Mouse (Mus musculus) lung, postnatal 14 days (tissue): ENCODE measurements around the gene 1700025F22Rik.
"Not testable (repeated sequence)": the region's sequence is repeated elsewhere in the genome, so short reads cannot be mapped to it uniquely, and the experiment has no call there.

Source experiments
- DNase-seq: peaks from one replicate; pipeline ENCODE4 v3.0.0; 2021

The 1700025F22Rik gene

DNA sequence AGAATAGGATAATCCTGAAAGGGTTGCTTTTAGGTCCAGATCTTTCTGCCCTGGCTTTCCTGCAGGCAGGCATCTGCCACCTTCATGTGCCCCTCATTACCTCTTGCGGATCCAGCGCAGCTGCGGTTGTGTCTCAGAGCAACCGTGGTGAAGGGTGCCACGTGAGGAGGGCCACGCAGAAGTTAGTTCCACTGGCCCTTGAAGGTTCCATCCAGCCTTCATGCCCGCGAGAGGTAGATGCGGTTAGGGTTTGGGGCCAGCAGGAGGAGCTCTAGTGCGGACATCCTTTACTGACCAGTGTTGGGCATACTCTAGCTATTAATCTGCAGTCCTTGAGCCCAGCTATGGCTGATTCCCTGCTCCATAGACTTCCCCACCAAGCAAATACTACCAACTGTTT is at the start of gene 1700025F22Rik:
Gene 1700025F22Rik, minus strand, starts transcription at position 149 of the 400 bp plus-strand sequence.
- peak; percentile 8 for DNase-seq

DNA sequence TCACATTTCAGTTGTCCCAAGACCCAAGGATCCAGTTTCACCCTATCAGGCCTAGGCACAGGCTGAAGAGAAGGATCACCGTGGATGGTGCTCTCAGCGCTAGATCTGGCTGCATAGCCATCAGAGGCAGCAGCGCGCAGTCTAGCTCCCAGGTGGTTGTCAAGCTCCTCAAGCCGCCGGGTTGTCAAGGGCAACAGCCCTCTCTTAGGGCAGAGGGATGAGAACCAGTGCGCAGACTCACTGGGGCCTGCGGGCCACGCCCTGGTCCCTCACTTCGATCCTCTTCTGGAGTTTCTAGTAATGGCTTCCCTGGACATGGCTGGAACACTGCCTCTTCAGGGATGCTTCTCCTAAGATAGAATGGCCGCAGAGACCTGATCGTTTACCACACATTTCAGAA is 31.4 kb upstream of the 1700025F22Rik start, which contains the start of gene Ms4a13:
Gene Ms4a13, minus strand, starts transcription at position 192 of the 400 bp plus-strand sequence.
- DNase-seq, result no peak

DNA sequence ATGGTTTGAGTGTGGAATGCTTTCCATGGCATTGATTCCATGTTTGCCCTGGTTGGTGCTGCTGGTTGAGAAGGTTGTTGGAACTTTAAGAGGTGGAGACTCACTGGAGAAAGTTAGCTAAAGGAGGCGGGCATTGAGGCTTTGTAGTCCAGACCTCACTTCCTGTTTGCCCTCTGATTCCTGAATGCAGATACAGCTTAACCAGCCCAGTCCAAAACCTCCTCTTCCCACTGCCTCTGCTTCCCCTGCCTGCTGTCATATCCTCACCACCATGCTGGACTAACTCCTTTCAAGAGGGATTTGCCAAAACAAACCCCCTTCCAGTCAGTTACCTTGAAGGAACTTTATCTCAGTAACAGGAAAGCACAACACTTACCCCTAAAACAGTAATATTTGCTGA is 27.4 kb upstream of the 1700025F22Rik start:
- no peak for DNase-seq

DNA sequence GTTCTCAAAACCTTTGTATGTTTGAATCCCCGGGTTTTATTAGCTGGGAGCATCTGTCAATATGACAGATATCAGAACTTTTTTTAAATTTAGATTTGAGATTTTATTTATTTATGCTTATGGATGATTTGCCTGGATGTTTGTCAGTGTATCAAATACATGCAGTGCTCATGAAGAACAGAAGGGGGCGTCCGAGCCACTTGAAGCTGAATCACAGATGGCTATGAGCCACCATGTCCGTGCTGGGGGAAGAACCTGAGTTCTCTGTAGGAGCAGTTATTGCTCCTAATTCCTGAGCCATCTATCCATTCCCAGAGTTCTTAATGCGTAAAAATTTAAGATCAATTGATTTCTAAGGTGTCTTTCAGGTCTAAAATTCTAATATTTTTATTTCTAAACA is 19.0 kb upstream of the 1700025F22Rik start:
- peak; percentile 21 for DNase-seq

DNA sequence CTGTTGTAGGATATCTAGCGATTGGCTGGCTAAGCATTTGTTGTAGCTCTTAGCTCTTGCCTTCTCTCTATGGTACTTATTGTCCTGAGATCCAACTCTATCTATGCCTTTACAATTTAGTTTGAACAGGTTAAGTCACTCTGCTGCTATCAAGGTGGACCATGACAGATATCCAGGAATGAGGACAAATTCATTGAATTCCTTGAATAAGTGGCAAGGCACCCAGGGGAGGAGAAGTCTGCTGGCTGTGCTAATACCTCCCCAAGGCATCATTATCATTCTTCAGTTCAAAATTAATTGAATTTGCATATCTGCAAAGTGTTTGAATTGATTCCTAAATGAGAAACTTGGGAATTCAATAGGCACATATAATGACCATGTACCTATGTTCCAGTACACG is 12.3 kb upstream of the 1700025F22Rik start:
- DNase-seq, result no peak

DNA sequence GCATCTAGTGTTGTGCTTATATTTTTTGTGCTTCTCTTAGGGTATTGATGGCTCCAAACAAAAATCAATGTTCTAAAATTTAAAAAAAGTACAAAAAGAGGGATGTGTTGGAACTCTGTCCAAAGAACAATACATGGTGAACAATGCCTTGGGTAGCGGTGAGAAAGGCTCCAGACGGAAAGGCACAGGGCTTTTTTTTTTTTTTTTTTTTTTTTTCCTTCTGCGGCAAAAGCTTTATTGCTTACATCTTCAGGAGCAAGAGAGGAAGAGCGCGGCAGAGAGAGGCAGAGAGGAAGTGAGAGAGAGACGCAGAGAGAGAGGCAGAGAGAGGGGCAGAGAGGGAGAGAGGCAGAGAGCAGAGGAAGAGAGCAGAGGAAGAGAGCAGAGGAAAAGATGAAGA is 7.2 kb downstream of the 1700025F22Rik start:
- not testable (repeated sequence) for DNase-seq

DNA sequence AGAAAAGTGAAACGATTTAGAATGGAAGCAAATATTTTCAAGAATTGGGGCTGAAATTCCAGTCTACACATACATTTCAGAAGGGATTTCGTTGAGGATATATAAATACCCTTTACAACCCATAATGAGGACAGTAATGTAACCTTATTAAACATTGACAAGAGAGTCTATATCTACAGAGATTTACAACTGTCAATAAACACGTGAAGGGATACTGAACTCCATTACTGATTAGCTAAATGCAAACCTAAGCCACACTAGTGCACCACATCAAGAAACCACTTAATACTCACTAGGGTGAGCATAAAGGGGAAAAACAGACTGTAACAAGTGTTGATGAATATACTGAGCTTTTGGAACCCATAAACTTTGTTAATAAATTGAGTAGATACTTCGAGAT is 29.8 kb downstream of the 1700025F22Rik start:
- no peak for DNase-seq

DNA sequence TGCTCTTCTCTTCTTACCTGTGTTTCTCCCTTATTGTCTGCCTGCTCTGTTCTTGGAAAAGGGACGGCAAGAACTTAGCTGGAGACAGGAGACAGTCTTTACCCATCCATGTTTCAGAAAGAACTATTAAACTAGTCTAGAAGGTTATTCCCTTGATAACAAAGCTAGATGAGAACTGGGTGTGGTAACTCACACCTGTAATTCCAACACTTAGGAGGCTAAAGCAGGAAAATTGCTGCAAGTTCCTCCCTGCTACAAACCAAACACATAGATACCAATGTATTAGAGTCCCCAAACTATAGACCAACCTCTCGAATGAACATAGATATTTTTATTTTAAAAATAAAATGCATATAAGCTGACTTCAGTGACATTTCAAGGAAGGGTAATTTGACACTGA is 30.3 kb downstream of the 1700025F22Rik start:
- DNase-seq, result no peak

DNA sequence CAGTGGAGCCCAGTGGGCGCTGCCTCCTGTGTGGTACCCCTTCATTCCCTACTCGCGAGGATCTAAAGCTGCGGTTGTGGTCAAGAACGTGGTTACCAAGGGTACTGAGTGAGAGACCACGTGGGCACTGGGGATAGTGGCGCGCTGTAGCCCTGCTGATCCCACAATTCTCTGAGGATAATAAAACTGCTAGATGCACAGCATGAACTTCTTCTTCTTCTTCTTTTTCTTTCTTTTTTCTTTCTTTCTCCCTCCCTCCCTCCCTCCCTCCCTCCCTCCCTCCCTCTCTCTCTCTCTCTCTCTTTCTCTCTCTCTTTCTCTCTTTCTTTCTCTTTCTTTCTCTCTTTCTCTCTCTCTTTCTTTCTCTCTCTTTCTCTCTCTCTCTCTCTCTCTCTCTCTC is 34.3 kb downstream of the 1700025F22Rik start, which contains the start of gene 1700017D01Rik:
Gene 1700017D01Rik, minus strand, starts transcription at position 101 of the 400 bp plus-strand sequence.
- not testable (repeated sequence) for DNase-seq

DNA sequence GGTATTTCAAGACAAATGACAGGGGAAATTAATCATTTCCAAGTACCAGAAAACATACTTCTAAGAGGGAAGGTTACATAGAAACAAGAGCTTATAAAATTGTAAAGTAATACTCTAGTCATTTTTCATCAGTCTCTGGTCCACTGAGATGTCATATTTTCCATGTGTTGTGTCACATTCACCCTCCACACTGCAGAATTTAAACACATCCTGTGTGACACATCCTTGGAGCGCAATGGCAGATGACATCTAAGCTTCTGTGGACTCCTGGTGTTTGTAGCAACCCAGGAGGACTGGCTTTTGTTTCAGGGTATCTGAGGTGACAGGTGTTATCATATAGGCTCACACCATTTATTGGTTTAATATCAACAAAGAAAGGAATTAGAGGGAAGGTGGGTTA is 35.4 kb downstream of the 1700025F22Rik start:
- no peak for DNase-seq

DNA sequence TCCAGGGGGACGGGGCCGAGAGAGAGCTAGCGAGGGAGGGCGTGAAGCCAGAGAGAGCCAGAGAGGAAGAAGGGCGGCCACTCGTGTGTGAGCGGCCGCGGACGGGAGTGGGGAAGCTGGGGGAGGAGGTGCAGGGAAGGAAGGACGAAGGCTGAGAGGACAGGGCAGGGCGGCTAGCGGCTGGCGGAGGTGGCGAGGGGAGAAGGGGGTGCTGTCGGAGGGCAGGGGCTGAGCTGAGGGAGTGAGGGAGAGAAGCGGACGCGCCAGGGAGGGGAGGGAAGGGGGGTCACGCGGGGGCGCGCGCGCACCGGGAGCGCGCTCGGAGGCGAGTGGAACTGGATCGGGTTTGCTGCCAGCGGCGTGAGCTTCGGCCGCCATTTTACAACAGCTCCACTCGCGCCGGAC is 44.1 kb downstream of the 1700025F22Rik start:
- DNase-seq, result peak; percentile 11

DNA sequence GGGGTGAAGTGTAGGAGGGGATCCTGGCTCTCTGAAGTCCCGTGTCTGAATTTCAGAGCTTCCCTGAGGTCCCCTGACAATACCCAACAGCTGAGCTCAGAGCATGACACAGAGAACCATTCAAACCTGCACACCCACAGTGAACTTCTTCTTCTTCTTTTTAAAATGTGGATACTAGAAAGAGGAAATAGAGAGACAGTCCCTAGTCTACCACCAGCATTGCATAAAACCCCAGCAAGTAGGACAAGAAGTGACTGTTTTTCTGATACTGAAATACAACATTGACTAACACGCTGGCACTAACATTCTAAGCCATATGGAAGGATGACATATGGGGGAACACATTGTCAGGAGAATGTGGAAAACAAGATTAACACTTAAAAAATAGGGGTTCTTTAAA is 45.8 kb downstream of the 1700025F22Rik start:
- no peak for DNase-seq

DNA sequence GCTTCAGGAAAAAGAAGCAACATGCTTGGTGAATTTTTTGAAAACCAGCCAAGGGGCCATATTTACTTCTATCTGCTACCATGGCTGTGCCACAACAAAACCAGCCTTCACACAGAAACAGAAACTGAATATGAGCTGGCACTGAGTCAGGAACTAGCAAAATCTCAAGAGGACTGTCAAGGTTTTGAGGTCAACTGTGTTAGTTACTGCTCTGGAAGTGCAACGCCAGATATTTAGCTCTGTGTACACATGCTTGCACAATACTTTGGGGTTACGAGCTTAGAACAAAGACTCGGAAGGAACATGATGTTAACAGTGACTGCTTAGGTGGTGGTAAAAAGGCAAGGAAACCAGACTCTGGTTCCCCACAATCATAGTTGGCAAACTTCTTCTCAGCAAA is 57.4 kb downstream of the 1700025F22Rik start:
- DNase-seq, result peak; percentile 25

DNA sequence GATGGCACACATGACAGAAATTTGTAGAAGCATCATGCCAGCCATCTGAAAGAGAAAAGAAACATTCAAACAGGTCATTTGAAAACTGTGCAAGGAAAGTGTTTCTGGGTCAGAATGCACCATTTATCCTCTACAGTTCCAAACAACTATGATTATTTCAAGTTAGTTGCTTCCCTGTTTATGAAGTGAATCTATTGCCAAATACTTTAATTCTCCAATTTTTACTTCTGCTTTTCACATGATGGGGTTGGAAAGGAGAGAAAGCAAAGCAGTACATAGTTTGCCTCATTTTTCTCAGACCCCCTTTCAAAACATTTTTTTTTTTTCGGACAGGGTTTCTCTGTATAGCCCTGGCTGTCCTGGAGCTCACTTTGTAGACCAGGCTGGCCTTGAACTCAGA is 63.2 kb downstream of the 1700025F22Rik start:
- DNase-seq, result no peak

DNA sequence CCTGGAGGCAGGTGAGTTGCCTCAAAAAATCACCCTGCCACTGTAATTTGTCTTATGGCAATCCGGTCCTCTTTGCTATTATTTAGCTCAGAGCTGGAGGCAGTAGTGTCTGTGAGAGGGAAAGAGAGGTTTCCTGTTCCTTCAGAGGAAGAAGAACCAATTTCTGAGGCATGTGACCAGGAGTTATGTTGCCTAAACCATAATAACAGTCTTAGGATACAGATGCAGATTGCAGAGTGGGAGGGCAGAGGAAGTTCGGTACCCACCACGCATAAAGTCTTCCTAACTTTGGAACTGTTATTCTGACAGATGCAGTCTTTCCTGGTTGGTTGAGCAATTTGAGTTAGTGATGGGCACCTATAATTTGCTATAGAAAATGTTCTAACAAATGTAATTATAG is 66.7 kb downstream of the 1700025F22Rik start:
- no peak for DNase-seq

DNA sequence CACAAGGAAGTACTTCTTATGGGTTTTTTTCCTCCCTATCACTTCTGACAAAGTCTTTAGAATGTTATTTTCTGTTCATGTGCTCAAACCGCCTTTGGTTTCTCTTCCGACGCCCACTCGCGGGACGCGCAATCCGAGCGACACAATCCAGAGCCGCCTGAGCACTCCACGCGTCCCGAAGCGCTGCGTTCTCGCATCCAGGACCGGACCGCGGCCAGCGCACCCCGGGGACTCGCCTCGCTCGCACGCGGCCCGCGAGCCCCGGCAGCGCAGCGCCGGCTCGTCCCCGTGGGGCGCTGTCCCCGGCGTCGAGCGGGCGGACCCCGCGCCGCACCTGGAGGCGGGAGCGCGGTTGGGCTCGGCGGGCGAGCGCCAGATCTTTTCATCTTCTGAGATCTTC is 73.0 kb downstream of the 1700025F22Rik start:
- DNase-seq, result not testable (repeated sequence)
